Mouse (Mus musculus) B cell, adult 62 days (primary cell): ENCODE results near the gene Fndc3b. TPM values are rescaled to one million over a fixed set of nuclear protein-coding genes. Genes with fewer than 3 reads are reported as not detected.

Source experiments
- total RNA-seq: library from RNA; stranded (reverse); gene quantifications from 4 replicates; pipeline ENCODE4 v1.2.4, GENCODE M21; 2023

The Fndc3b gene
- 3.1 to 6.4 TPM (median 4.7 TPM) in 4 replicates for total RNA-seq

DNA sequence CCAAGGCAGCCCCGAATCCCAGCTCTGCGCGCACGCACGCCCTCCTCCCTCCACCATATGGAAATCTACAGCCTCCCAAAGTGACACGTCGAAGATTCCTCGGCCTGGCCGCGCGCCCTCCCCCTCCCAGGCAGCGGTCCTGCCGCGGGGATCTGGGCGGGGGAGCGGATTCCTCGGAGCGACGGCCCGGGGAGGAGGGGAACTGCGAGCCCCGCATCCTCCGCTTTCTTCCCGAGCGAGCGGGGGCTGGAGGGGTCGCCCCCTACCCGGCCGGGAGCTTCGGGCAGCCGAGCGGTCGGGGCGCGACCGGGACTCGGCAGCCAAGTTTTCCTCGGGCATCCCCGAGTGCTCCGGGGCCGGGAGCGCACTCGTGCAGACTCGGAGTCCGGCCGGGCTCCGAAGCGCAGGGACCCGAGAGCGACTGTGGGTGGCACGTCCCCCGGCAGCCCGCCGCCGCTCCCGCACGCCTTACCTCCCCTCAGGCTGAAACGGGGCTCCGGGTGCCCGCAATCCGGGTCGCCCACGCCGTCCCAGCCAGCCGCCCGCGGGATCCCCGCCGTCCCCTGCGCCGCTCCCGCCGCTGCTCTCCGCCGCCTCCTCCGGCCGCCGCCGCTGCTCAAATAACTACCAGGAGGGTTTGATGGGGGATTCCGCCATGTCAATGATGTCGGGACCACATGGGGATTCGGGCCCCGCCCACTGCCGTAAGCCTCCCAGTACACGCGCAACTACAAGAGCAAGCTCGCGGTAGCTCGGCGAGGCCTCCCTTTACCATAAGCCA lies at the start of gene Fndc3b:
Fndc3b (minus strand) TSS at position 660 of the 781 bp plus-strand sequence.

DNA sequence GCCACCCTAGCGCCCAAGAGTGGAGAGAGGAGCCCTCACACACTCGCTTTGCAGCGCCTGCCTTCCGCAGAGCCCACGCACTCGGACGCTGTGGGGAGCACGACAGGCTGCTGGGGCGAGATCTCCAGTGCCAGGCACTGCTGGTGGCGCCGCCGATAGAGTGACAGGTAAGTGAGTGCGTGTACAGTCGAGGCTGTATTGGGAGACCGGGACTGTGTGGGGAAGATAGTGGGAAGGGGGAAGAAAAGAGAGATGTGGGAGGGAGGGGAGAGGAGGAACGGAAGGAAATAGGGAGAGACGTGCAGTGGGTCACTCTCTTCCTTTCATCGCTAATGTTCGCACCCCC lies 339.9 kb downstream of the Fndc3b start, which contains the start of gene Ghsr:
Ghsr (plus strand) TSS at position 76 of the 346 bp plus-strand sequence.

Other genes starting within 250 kb of the Fndc3b start
- gene Tmem212, start 185.1 kb upstream of the Fndc3b start, total RNA-seq, result not detected in 4 replicates
- not detected in 4 replicates for gene Pld1, start 227.4 kb upstream of the Fndc3b start, total RNA-seq